Mouse (Mus musculus) megakaryocyte, embryonic 14.5 days (primary cell): ENCODE data around the gene Suclg2.

Source experiments
- FLI1 ChIP-seq: IDR thresholded peaks from 2 replicates; pipeline ENCODE4 v1.6.1; 2012; ENCODE audit warnings: low read length, inconsistent platforms, mixed read lengths
- GATA1 ChIP-seq: IDR thresholded peaks from 3 replicates; pipeline ENCODE4 v1.6.1; 2012; ENCODE audit warnings: mixed read lengths, low read length, inconsistent platforms, borderline replicate concordance

DNA sequence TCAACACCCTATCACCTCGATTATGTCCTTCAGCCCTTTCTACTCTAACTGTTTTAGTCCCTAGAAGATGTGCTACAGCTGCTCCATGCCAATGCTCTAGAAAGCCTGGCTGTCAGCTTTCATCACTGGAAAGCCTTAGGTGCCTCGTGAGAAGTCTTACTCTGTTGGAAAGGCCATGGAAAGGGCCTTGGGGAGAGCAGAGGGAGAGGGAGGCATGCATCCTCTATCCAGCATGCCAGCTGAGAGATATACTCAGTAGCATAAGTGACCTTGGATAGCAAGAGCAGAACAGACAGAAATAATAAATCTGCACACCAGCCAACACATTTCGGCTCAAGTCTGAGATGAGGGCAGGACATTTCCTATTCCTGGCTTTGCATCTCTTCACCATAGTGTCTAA lies 173.3 kb downstream of the Suclg2 start:
- TF ChIP-seq FLI1, result no peak
- TF ChIP-seq GATA1, result no peak
